ENCODE assay signal across 17 mouse cellular contexts in the genomic region with DNA sequence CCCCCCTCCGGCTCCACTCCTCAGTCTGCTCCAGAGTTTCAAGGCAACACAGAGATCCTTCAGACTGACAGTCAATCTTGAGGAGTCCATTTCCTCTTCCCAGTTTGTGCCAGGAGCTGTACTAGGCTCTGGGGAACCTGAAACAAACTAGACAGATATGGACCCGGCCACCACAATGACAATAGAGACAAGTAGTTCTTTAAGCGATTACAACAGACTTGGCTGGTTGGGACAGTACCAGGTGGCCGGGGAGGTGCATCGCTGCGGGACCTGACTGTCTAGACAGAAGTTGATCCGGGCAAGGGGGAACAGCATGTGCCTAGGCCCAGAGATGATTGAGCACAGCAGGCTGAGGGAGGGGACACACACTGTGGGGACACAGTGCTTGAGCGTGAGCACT. TPM values are rescaled to one million over a fixed set of nuclear protein-coding genes. Genes with fewer than 3 reads are reported as not detected.
A peak's percentile ranks its signal among the peaks of the same experiment; 100 is the strongest.
DNase-seq lines count a peak whose midpoint lies in the region; ATAC-seq and TF ChIP-seq lines count a peak whose summit lies in the region.
"Had no signal": no experiment of that assay in that cellular context is flagged by ENCODE, and none has a peak within 500 bp of the region (broad histone marks: within the 10 kb centered on the region; RNA-seq: fewer than 3 reads in every experiment).

No protein-coding gene starts in this region.

- TF ChIP-seq EP300 in liver, postnatal 0 days (IDR thresholded peaks at IDR 0.05; ENCODE audit: low read depth), result no peak

- no peak for TF ChIP-seq CTCF in liver, postnatal 0 days (IDR thresholded peaks at IDR 0.05; ENCODE audit: low read depth)

- ATAC-seq in liver, postnatal 0 days, result peak; percentile 47

- H3K9me3 ChIP-seq in liver, postnatal 0 days (ENCODE audit: low read length), result no peaks in the 10 kb centered on the region
- H3K9me3 ChIP-seq: limb, embryonic 15.5 days had no signal

- intact Hi-C loops in left cerebral cortex, postnatal 25 days (cut with DNase I), result no loop called here

- peaks cover 17% of the 10 kb centered on the region for H3K4me1 ChIP-seq in liver, postnatal 0 days (ENCODE audit: insufficient read depth)

- no peak overlapping the region for H3K9ac ChIP-seq in liver, postnatal 0 days (replicated peaks)
- H3K9ac ChIP-seq: limb, embryonic 15.5 days; neural tube, embryonic 13.5 days had no signal

- DNase-seq in embryo, embryonic 10.5 days (ENCODE audit: low spot score), result peak; percentile 17
- no peak for DNase-seq in embryo, embryonic 10 days (ENCODE audit: low spot score)
- no peak for DNase-seq in liver, postnatal 0 days
- DNase-seq in liver, result no peak
- peak; percentile 51 to 53 for DNase-seq in cerebellum, postnatal 36 days
- peak; percentile 47 for DNase-seq in lung, postnatal 36 days
- no peak for DNase-seq in frontal cortex, postnatal 14 days (ENCODE audit: low spot score in 2 of 2)
- DNase-seq in left cerebral cortex, postnatal 25 days (ENCODE audit: low spot score in 2 of 2), result no peak
- DNase-seq: adrenal gland, postnatal 14 days; B cell, adult 2 months; spleen, adult 18-20 months; thymus, postnatal 4 days had no signal

- no peak overlapping the region for H3K27ac ChIP-seq in liver, postnatal 0 days (ENCODE audit: low read depth)
- H3K27ac ChIP-seq: neural tube, embryonic 13.5 days had no signal

- WGBS in liver, postnatal 0 days (ENCODE audit: insufficient replicate concordance), result 41% methylated on average over 8 of the region's 8 CpGs

- no peak overlapping the region for H3K4me2 ChIP-seq in liver, postnatal 0 days (ENCODE audit: low read depth, low read length)
- H3K4me2 ChIP-seq: limb, embryonic 15.5 days; neural tube, embryonic 13.5 days had no signal

- H3K4me3 ChIP-seq in liver, postnatal 0 days (ENCODE audit: low read depth, low read length), result no peak overlapping the region
- H3K4me3 ChIP-seq: limb, embryonic 15.5 days; neural tube, embryonic 13.5 days had no signal

- no peaks in the 10 kb centered on the region for H3K36me3 ChIP-seq in liver, postnatal 0 days (replicated peaks; ENCODE audit: insufficient read depth, low read length)
- H3K36me3 ChIP-seq: neural tube, embryonic 13.5 days had no signal

- no peaks in the 10 kb centered on the region for H3K27me3 ChIP-seq in liver, postnatal 0 days (ENCODE audit: insufficient read depth, low read length)
- H3K27me3 ChIP-seq: limb, embryonic 15.5 days had no signal

RNA-seq across cellular contexts. Expression of gene Pef1, which starts 1.2 kb away (rescaled TPM):
- 25.0 and 26.0 TPM in 2 replicates for polyA plus RNA-seq in liver, postnatal 0 days (2015; fragmentation: Nextera tagmentation; extraction: Ambion mirVana)
- 10 to 100 TPM; 65.8 to 66.9 TPM for total RNA-seq in left cerebral cortex, postnatal 25 days (2021)

RNA-seq across cellular contexts. Expression of gene Hcrtr1, which starts 38.0 kb away (rescaled TPM):
- polyA plus RNA-seq in liver, postnatal 0 days (2015; fragmentation: Nextera tagmentation; extraction: Ambion mirVana), result not detected in 2 replicates
- total RNA-seq in left cerebral cortex, postnatal 25 days (2021), result 1 to 10 TPM; 2.2 to 2.7 TPM
- total RNA-seq: common myeloid progenitor, adult 5-6 weeks; heart, adult 8-10 months; megakaryocyte-erythroid progenitor cell, adult 5-6 weeks had no signal

RNA-seq across cellular contexts. Expression of gene Col16a1, which starts 53.5 kb away (rescaled TPM):
- 2.3 and 3.0 TPM in 2 replicates for polyA plus RNA-seq in liver, postnatal 0 days (2015; fragmentation: Nextera tagmentation; extraction: Ambion mirVana)
- total RNA-seq in left cerebral cortex, postnatal 25 days (2021), result 10 to 100 TPM; 15.1 to 15.7 TPM

Comparison
In these comparisons a context has a peak if more than half of its experiments do, and no peak if none do; other contexts are left out.
1. DNase-seq: peak in embryo, embryonic 10.5 days (single experiment), cerebellum, postnatal 36 days (2 of 2) and lung, postnatal 36 days (single experiment); none in embryo, embryonic 10 days (single experiment), liver, postnatal 0 days (single experiment), liver (single experiment), frontal cortex, postnatal 14 days (0 of 2) and left cerebral cortex, postnatal 25 days (0 of 2).